Mouse (Mus musculus): ENCODE measurements at regions not wholly inside any gene's neighbourhood (a gene's known extent, or its start where the extent isn't known, plus 50 kb on each side); places are given as distances from the start of the nearest gene placed in this dataset.

DNA sequence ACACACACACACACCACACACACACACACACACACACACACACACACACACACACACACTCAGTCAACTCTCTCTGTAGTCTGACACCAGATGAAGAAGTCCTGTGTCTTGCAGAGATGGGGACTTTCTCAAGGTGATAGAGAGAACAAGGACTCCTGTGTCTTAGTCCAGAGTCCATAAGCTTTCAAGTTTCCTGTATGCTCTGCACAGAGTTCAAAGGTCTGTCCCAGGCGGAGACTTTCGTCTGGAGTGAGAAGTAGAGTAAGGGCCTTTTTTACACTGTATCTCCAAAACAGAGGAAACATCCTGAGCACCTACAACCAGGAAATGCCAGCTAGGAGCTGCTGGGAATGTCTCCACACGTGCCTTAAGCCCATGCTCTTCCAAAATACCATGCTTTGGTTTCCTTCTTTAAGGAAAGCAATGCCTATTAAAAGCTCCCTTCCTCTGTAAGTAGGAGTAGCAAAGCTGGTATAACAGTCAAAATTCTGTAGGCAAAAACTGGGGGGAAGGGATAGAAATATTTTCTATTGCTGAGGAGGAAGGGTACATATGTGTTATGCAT lies 459.9 kb upstream of the Zmiz1 start:
- Histone ChIP-seq H3K4me3 (ENCODE audit: low read depth, low read length) (no peak overlapping the region), H3K9ac (no peak overlapping the region), H3K27me3 (ENCODE audit: insufficient read depth, low read length) (no peaks in the 10 kb centered on the region), H3K4me2 (no peak overlapping the region), H3K36me3 (ENCODE audit: insufficient read depth) (no peaks in the 10 kb centered on the region), H3K9me3 (ENCODE audit: low read depth, low read length) (no peaks in the 10 kb centered on the region), H3K27ac (ENCODE audit: low read depth) (no peak overlapping the region), H3K4me1 (ENCODE audit: insufficient read depth) (0 out of 2 replicates have a peak, but pooled peaks cover 2% of the 10 kb centered on the region)
- no peak for ATAC-seq (ENCODE audit: insufficient read depth)
- 47% methylated on average over 3 of the region's 3 CpGs for WGBS
- no peak for DNase-seq
- TF ChIP-seq CTCF (IDR thresholded peaks at IDR 0.05; ENCODE audit: low read depth) = no peak

DNA sequence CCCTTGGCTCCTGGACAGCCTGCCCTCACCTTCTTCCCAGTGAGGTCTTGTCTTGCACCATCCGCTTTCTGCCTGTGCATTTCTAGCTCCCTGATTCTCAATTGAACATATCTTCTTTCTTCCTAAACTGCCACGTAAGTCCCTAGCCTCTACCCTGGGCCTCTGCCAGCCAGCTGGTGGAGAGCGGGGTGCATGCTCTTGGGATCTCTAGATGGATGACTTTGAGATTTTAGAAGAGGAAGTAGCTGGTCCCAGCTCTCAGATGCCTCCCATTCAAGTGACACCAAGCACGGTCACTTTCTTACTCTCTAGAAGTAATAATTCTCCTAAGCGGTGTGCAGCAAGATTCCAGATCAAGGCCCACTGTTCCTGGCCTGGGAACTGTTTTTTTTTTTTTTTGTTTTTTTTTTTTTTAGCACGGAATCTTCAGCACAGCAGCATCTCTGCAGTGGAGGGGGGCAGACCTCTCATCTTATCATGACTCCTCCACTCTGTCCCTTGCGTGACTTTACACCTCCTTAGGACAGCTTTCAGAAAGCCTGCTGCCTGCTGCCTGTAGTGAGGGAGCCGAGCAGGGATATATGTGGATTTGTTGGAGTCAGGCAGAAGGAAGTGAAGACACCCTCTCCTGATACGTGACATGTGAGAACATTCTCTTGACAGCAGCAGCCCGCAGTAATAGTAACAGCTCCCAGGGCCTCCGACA lies 453.6 kb upstream of the Zmiz1 start:
- Histone ChIP-seq H3K9ac (no peak overlapping the region), H3K4me1 (ENCODE audit: insufficient read depth) (no peaks in the 10 kb centered on the region), H3K27ac (ENCODE audit: low read depth) (no peak overlapping the region), H3K27me3 (ENCODE audit: insufficient read depth, low read length) (no peaks in the 10 kb centered on the region), H3K9me3 (ENCODE audit: low read depth, low read length) (no peaks in the 10 kb centered on the region), H3K36me3 (ENCODE audit: insufficient read depth) (no peaks in the 10 kb centered on the region), H3K4me2 (no peak overlapping the region), H3K4me3 (ENCODE audit: low read depth, low read length) (no peak overlapping the region)
- ATAC-seq (ENCODE audit: insufficient read depth) (peak; percentile 41; the same call in 1 of the 2 replicates), DNase-seq (peak; percentile 46)
- TF ChIP-seq CTCF (IDR thresholded peaks at IDR 0.05; ENCODE audit: low read depth) = no peak
- 40% methylated on average over 11 of the region's 11 CpGs for WGBS

DNA sequence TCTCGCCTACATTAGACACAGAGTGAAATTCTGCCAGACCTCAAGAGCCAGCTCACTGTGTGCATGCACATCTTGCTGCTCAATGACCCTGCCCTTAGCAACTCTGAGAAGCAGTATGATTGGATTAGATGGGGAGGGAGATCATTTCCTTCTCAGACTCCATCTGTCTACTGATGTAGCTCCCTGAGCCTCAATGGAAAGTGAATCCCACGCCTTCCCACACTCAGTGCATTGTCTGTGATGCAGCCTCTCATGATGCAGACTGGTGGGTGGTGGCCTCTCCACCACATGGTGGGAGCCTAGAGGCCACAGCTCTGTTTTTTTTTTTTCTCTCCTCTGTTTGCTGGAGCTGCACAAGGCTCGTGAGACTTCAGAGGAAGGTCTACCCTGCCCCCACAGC lies 447.1 kb upstream of the Zmiz1 start:
- Histone ChIP-seq H3K4me1 (ENCODE audit: insufficient read depth) (peaks cover 15% of the 10 kb centered on the region), H3K36me3 (ENCODE audit: insufficient read depth) (no peaks in the 10 kb centered on the region), H3K4me2 (no peak overlapping the region), H3K27me3 (ENCODE audit: insufficient read depth, low read length) (no peaks in the 10 kb centered on the region), H3K4me3 (ENCODE audit: low read depth, low read length) (no peak overlapping the region), H3K27ac (ENCODE audit: low read depth) (no peak overlapping the region), H3K9me3 (ENCODE audit: low read depth, low read length) (no peaks in the 10 kb centered on the region), H3K9ac (no peak overlapping the region)
- 63% methylated on average over 3 of the region's 3 CpGs for WGBS
- no peak for TF ChIP-seq CTCF (IDR thresholded peaks at IDR 0.05; ENCODE audit: low read depth)
- no peak for DNase-seq
- no peak for ATAC-seq (ENCODE audit: insufficient read depth)

DNA sequence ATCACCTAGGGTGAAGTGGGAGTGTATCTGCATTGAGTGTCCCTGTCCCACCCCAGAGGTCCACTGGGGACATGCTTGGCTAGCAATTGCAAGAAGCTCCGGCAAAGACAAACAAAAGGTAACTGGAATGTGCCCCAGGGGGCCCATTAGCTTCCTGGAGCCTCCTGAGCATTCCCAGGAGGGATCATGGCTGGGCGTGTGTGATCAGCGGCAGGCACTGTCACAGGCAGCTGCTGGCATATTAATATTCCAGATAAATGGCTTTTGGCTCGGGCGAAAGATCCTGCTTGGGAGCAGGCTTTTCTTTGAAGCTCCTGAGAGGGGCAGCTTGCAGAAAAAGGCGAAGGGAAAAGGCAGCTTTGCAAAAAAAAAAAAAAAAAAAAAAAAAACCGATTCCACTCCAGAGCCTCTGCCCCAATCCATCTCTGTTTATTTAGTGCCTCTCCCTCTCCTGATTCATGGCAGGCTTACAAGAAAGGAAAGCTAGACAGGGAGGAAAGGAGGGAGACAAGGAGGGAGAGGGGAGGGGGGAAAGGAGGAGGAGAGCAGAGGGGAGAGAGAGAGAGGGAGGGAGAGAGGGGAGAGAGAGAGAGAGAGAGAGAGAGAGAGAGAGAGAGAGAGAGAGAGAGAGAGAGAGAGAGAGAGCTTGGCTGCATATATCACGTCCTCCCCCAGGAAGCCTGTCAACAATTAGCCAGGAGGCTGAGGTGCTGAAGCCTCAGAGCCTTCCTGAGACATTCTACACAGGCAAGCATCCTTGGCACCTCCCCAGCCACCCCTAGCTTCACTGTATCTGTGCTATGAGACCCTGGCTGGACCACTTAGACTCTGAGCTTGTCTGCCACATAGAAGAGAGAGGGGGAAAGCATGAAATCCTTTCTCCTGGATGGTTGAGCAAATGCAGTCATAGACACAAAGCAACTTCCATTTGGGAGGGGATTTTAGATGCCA lies 443.4 kb upstream of the Zmiz1 start:
- Histone ChIP-seq H3K4me2 (peak overlapping the region; percentile 43), H3K36me3 (ENCODE audit: insufficient read depth) (no peaks in the 10 kb centered on the region), H3K4me1 (ENCODE audit: insufficient read depth) (peaks cover 15% of the 10 kb centered on the region), H3K9ac (no peak overlapping the region), H3K9me3 (ENCODE audit: low read depth, low read length) (no peaks in the 10 kb centered on the region), H3K27ac (ENCODE audit: low read depth) (peak overlapping the region; percentile 79), H3K27me3 (ENCODE audit: insufficient read depth, low read length) (no peaks in the 10 kb centered on the region), H3K4me3 (ENCODE audit: low read depth, low read length) (no peak overlapping the region)
- DNase-seq = peak; percentile 81
- ATAC-seq (ENCODE audit: insufficient read depth) = peak; percentile 81
- TF ChIP-seq CTCF (IDR thresholded peaks at IDR 0.05; ENCODE audit: low read depth) = no peak; the same call in 1 of the 2 replicates
- 0% methylated on average over 8 of the region's 8 CpGs for WGBS

DNA sequence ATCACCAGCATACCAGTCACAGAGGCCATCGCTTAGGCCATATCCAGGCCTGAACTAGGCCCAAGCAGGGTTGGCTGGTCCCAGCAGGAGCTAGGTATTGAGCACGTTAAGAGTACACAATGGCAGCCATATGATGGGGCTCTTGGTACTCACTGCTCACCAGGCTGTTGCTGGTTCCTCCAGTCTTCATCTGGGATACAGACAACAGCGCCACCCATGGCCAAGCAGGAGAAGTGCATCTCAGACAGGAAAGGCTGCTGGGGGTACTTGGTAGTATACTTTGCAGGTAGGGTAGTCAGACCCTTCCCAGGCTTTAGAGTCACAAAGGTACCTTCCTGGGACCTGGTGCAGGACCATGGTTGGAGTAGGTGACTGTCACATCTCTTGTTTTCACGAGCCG lies 441.1 kb upstream of the Zmiz1 start:
- no peaks in the 10 kb centered on the region for H3K9me3 ChIP-seq (ENCODE audit: low read depth, low read length)
- WGBS = 80% methylated on average over 5 of the region's 5 CpGs
- ATAC-seq (ENCODE audit: insufficient read depth) (no peak), DNase-seq (no peak)
- no peaks in the 10 kb centered on the region for H3K36me3 ChIP-seq (ENCODE audit: insufficient read depth)
- H3K9ac ChIP-seq = no peak overlapping the region
- H3K4me1 ChIP-seq (ENCODE audit: insufficient read depth) = peaks cover 15% of the 10 kb centered on the region
- H3K27me3 ChIP-seq (ENCODE audit: insufficient read depth, low read length) = no peaks in the 10 kb centered on the region
- no peak overlapping the region for H3K27ac ChIP-seq (ENCODE audit: low read depth)
- no peak overlapping the region for H3K4me2 ChIP-seq
- peak; percentile 57 for TF ChIP-seq CTCF (IDR thresholded peaks at IDR 0.05; ENCODE audit: low read depth)
- no peak overlapping the region for H3K4me3 ChIP-seq (ENCODE audit: low read depth, low read length)

DNA sequence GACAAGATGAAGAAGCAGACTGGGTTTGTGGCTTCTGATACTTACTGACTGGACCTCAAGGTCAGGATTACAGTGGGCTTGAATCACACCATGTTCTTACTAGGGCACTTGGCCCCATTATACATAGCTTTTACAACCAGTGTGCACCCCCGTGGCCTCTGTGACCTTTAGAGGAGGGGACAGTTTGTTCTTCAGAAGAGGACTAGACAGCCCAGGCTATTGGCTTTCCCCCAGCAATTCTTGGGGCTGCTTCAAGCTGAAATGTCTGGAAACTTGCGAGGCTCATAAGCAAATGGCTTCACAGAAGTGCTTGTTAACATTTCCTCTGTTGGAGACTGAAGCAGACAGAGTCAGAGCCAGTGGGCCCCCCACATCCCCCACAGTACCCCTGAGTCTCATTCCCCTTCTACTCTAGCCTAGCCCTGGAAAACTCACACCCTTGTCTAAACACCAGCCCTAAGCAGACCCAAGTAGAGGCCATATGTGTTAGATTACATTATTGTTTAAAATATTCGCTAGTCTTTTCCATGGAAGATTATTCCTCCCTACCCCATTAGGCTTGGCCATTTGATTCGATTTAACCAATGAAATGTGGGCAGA lies 439.6 kb upstream of the Zmiz1 start:
- no peak for TF ChIP-seq CTCF (IDR thresholded peaks at IDR 0.05; ENCODE audit: low read depth)
- H3K27ac ChIP-seq (ENCODE audit: low read depth) = no peak overlapping the region
- no peaks in the 10 kb centered on the region for H3K27me3 ChIP-seq (ENCODE audit: insufficient read depth, low read length)
- DNase-seq (no peak), ATAC-seq (ENCODE audit: insufficient read depth) (no peak)
- H3K4me3 ChIP-seq (ENCODE audit: low read depth, low read length) = no peak overlapping the region
- no peak overlapping the region for H3K9ac ChIP-seq
- WGBS = 50% methylated on average over 4 of the region's 4 CpGs
- peaks cover 15% of the 10 kb centered on the region for H3K4me1 ChIP-seq (ENCODE audit: insufficient read depth)
- no peaks in the 10 kb centered on the region for H3K9me3 ChIP-seq (ENCODE audit: low read depth, low read length)
- no peaks in the 10 kb centered on the region for H3K36me3 ChIP-seq (ENCODE audit: insufficient read depth)
- no peak overlapping the region for H3K4me2 ChIP-seq

Measured in lung, embryonic 14.5 days (tissue).